Mouse (Mus musculus): Measurements from ENCODE around the gene 2310022B05Rik. TPM values are rescaled to one million over a fixed set of nuclear protein-coding genes. Genes with fewer than 3 reads are reported as not detected.

2310022B05Rik gene
- polyA plus RNA-seq, 2 experiments: 50.7 to 89.4 TPM

- peak overlapping the region; percentile 89 for H3K9ac ChIP-seq (ENCODE audit: low read depth, low read length, severe bottlenecking)
- TF ChIP-seq POLR2A (IDR thresholded peaks at IDR 0.05; ENCODE audit: borderline replicate concordance, extremely low read depth, insufficient read depth, insufficient read length): no peak
- no peak; the same call in 1 of the 2 replicates for ATAC-seq (ENCODE audit: low FRiP score, low read depth)
- peaks cover 37% of the 10 kb centered on the region for H3K4me1 ChIP-seq (ENCODE audit: control insufficient read depth, insufficient read depth, low read length)
- no peaks in the 10 kb centered on the region for H3K9me3 ChIP-seq (ENCODE audit: control insufficient read depth, low read length)
- peak overlapping the region; percentile 89 for H3K4me3 ChIP-seq (replicated peaks; ENCODE audit: low read length)
- peak overlapping the region; percentile 88 for H3K27ac ChIP-seq (replicated peaks; ENCODE audit: low read depth, low read length)
- H3K4me2 ChIP-seq (replicated peaks; ENCODE audit: low read depth, low read length, severe bottlenecking): peak overlapping the region; percentile 77
- H3K27me3 ChIP-seq (ENCODE audit: control insufficient read depth, insufficient read depth, low read length): no peaks in the 10 kb centered on the region
- H3K36me3 ChIP-seq (ENCODE audit: control insufficient read depth, insufficient read depth, low read length): peaks cover 7% of the 10 kb centered on the region; the same call in 1 of the 2 replicates
- under 1% methylated on average over 48 of the region's 49 CpGs for WGBS
- no peak for DNase-seq (ENCODE audit: low spot score)
These were observed 590 bp downstream of the 2310022B05Rik start for GRCm38 (mm10) chr8:124662446-124663111.

GRCm38 (mm10) chr8:124661781-124662180, 1.4 kb downstream of the 2310022B05Rik start:
- Histone ChIP-seq H3K27ac (replicated peaks; ENCODE audit: low read depth, low read length) (peak overlapping the region; percentile 88; the same call in 1 of the 2 replicates), H3K4me3 (replicated peaks; ENCODE audit: low read length) (peak overlapping the region; percentile 89), H3K4me2 (replicated peaks; ENCODE audit: low read depth, low read length, severe bottlenecking) (peak overlapping the region; percentile 77), H3K9ac (ENCODE audit: low read depth, low read length, severe bottlenecking) (peak overlapping the region; percentile 89), H3K27me3 (ENCODE audit: control insufficient read depth, insufficient read depth, low read length) (no peaks in the 10 kb centered on the region), H3K4me1 (ENCODE audit: control insufficient read depth, insufficient read depth, low read length) (peaks cover 37% of the 10 kb centered on the region), H3K36me3 (ENCODE audit: control insufficient read depth, insufficient read depth, low read length) (peaks cover 13% of the 10 kb centered on the region), H3K9me3 (ENCODE audit: control insufficient read depth, low read length) (no peaks in the 10 kb centered on the region)
- WGBS: 33% methylated on average over 9 of the region's 9 CpGs
- DNase-seq (ENCODE audit: low spot score): peak; percentile 28
- ATAC-seq (ENCODE audit: low FRiP score, low read depth): no peak
- TF ChIP-seq POLR2A (IDR thresholded peaks at IDR 0.05; ENCODE audit: borderline replicate concordance, extremely low read depth, insufficient read depth, insufficient read length): no peak

- no peaks in the 10 kb centered on the region for H3K9me3 ChIP-seq (ENCODE audit: control insufficient read depth, low read length)
- H3K4me1 ChIP-seq (ENCODE audit: control insufficient read depth, insufficient read depth, low read length): peaks cover 40% of the 10 kb centered on the region
- H3K9ac ChIP-seq (ENCODE audit: low read depth, low read length, severe bottlenecking): no peak overlapping the region
- H3K36me3 ChIP-seq (ENCODE audit: control insufficient read depth, insufficient read depth, low read length): peaks cover 23% of the 10 kb centered on the region
- TF ChIP-seq POLR2A (IDR thresholded peaks at IDR 0.05; ENCODE audit: borderline replicate concordance, extremely low read depth, insufficient read depth, insufficient read length): no peak
- no peak overlapping the region for H3K27ac ChIP-seq (replicated peaks; ENCODE audit: low read depth, low read length)
- ATAC-seq (ENCODE audit: low FRiP score, low read depth) (no peak), DNase-seq (ENCODE audit: low spot score) (peak; percentile 28)
- H3K27me3 ChIP-seq (ENCODE audit: control insufficient read depth, insufficient read depth, low read length): no peaks in the 10 kb centered on the region
- H3K4me2 ChIP-seq (replicated peaks; ENCODE audit: low read depth, low read length, severe bottlenecking): no peak overlapping the region
- no peak overlapping the region for H3K4me3 ChIP-seq (replicated peaks; ENCODE audit: low read length)
- 53% methylated on average over 2 of the region's 2 CpGs for WGBS
These were observed 4.8 kb downstream of the 2310022B05Rik start for GRCm38 (mm10) chr8:124658415-124658814.

- H3K9me3 ChIP-seq (ENCODE audit: control insufficient read depth, low read length): no peaks in the 10 kb centered on the region
- DNase-seq (ENCODE audit: low spot score) (no peak), ATAC-seq (ENCODE audit: low FRiP score, low read depth) (no peak)
- H3K27me3 ChIP-seq (ENCODE audit: control insufficient read depth, insufficient read depth, low read length): no peaks in the 10 kb centered on the region
- TF ChIP-seq POLR2A (IDR thresholded peaks at IDR 0.05; ENCODE audit: borderline replicate concordance, extremely low read depth, insufficient read depth, insufficient read length): no peak
- H3K36me3 ChIP-seq (ENCODE audit: control insufficient read depth, insufficient read depth, low read length): peaks cover 23% of the 10 kb centered on the region
- no peak overlapping the region for H3K4me3 ChIP-seq (replicated peaks; ENCODE audit: low read length)
- H3K27ac ChIP-seq (replicated peaks; ENCODE audit: low read depth, low read length): no peak overlapping the region
- WGBS: 83% methylated on average over 7 of the region's 7 CpGs
- H3K4me2 ChIP-seq (replicated peaks; ENCODE audit: low read depth, low read length, severe bottlenecking): no peak overlapping the region
- H3K4me1 ChIP-seq (ENCODE audit: control insufficient read depth, insufficient read depth, low read length): peaks cover 43% of the 10 kb centered on the region
- H3K9ac ChIP-seq (ENCODE audit: low read depth, low read length, severe bottlenecking): no peak overlapping the region
These were observed 5.2 kb downstream of the 2310022B05Rik start for GRCm38 (mm10) chr8:124657961-124658360.

- peaks cover 31% of the 10 kb centered on the region for H3K4me1 ChIP-seq (ENCODE audit: control insufficient read depth, insufficient read depth, low read length)
- H3K4me3 ChIP-seq (replicated peaks; ENCODE audit: low read length): no peak overlapping the region
- H3K4me2 ChIP-seq (replicated peaks; ENCODE audit: low read depth, low read length, severe bottlenecking): no peak overlapping the region
- no peak for ATAC-seq (ENCODE audit: low FRiP score, low read depth)
- H3K36me3 ChIP-seq (ENCODE audit: control insufficient read depth, insufficient read depth, low read length): peaks cover 39% of the 10 kb centered on the region
- TF ChIP-seq POLR2A (IDR thresholded peaks at IDR 0.05; ENCODE audit: borderline replicate concordance, extremely low read depth, insufficient read depth, insufficient read length): no peak
- H3K9me3 ChIP-seq (ENCODE audit: control insufficient read depth, low read length): no peaks in the 10 kb centered on the region
- no peak for DNase-seq (ENCODE audit: low spot score)
- H3K27me3 ChIP-seq (ENCODE audit: control insufficient read depth, insufficient read depth, low read length): no peaks in the 10 kb centered on the region
- H3K9ac ChIP-seq (ENCODE audit: low read depth, low read length, severe bottlenecking): no peak overlapping the region
- H3K27ac ChIP-seq (replicated peaks; ENCODE audit: low read depth, low read length): peak overlapping the region; percentile 79; the same call in 1 of the 2 replicates
- 63% methylated on average over 28 of the region's 28 CpGs for WGBS
These were observed 9.3 kb downstream of the 2310022B05Rik start for GRCm38 (mm10) chr8:124653568-124654475.
